Mouse (Mus musculus) testis, adult 2 months (tissue): Measurements from ENCODE around the gene Rps9. TPM values are rescaled to one million over a fixed set of nuclear protein-coding genes. Genes with fewer than 3 reads are reported as not detected.
"Not testable (repeated sequence)": the region's sequence is repeated elsewhere in the genome, so short reads cannot be mapped to it uniquely, and the experiment has no call there.

ENCODE experiments used
- H3K27ac ChIP-seq: fragments of 200-500 bp; 2 replicates; pipeline ENCODE4 v1.5.1; 2012; ENCODE audit warnings: low read depth, low read length; ENCODE audit not compliant: control insufficient read depth, insufficient read depth
- H3K27me3 ChIP-seq: fragments of 200-500 bp; 2 replicates; pipeline ENCODE4 v1.6.1; 2012; ENCODE audit warnings: mild to moderate bottlenecking, low read length, moderate library complexity; ENCODE audit not compliant: control insufficient read depth, insufficient read depth
- H3K36me3 ChIP-seq: fragments of 200-500 bp; 2 replicates; pipeline ENCODE4 v1.6.1; 2012; ENCODE audit warnings: mild to moderate bottlenecking, low read length; ENCODE audit not compliant: control insufficient read depth, insufficient read depth
- H3K4me1 ChIP-seq: fragments of 200-500 bp; 2 replicates; pipeline ENCODE4 v1.6.1; 2012; ENCODE audit warnings: low read length; ENCODE audit not compliant: control insufficient read depth, insufficient read depth
- H3K4me3 ChIP-seq: fragments of 200-500 bp; 2 replicates; pipeline ENCODE4 v1.5.1; 2012; ENCODE audit warnings: low read depth, mild to moderate bottlenecking, low read length, moderate library complexity, mixed read lengths; ENCODE audit not compliant: control insufficient read depth
- CTCF ChIP-seq: fragments of 200-500 bp; IDR thresholded peaks from 2 replicates; pipeline ENCODE4 v1.5.1; 2012; ENCODE audit warnings: low read depth, mild to moderate bottlenecking, inconsistent platforms, low read length, moderate library complexity; ENCODE audit not compliant: control insufficient read depth, insufficient read depth, insufficient replicate concordance
- POLR2A ChIP-seq: fragments of 200-500 bp; IDR thresholded peaks from 2 replicates; pipeline ENCODE4 v1.6.1; 2012; ENCODE audit warnings: low read depth, mild to moderate bottlenecking, inconsistent platforms, low read length, moderate library complexity; ENCODE audit not compliant: control insufficient read depth
- polyA plus RNA-seq: library from polyadenylated mRNA; depleted of rRNA; stranded (reverse); fragments of >200 nt; gene quantifications from 2 replicates; pipeline ENCODE4 v1.2.3, GENCODE M21; 2012

The Rps9 gene
- polyA plus RNA-seq, 1 experiment = 408 TPM

- Histone ChIP-seq H3K36me3 (no peaks in the 10 kb centered on the region; the same call in 1 of the 2 replicates), H3K27me3 (no peaks in the 10 kb centered on the region), H3K4me3 (peak overlapping the region; percentile 81), H3K27ac (peak overlapping the region; percentile 65; the same call in 1 of the 2 replicates), H3K4me1 (no peaks in the 10 kb centered on the region)
- TF ChIP-seq POLR2A (no peak), CTCF (no peak)
Observed at GRCm38 (mm10) chr7:3703148-3703878, 480 bp upstream of the Rps9 start.

DNA sequence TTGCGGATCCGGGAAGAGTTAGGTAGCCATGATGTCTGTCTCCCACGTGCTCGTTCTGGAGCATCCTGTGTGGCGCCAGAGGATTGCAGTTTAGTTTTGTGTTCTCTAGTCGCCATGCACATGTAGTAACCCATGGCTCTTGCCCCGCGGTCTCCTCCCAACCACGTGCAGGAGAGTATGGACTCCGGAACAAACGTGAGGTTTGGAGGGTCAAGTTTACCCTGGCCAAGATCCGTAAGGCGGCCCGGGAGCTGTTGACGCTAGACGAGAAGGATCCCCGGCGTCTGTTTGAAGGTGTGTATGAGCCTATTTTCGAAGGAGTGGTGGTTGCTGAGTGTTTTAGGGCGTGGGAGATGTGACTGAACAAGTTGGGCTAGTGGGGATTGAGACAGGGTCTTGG lies 682 bp downstream of the Rps9 start:
- Histone ChIP-seq H3K4me1 (no peaks in the 10 kb centered on the region), H3K27ac (peak overlapping the region; percentile 86), H3K36me3 (no peaks in the 10 kb centered on the region; the same call in 1 of the 2 replicates), H3K4me3 (peak overlapping the region; percentile 81), H3K27me3 (no peaks in the 10 kb centered on the region)
- TF ChIP-seq CTCF (no peak), POLR2A (no peak)

- H3K36me3 ChIP-seq, H3K4me1 ChIP-seq, H3K27ac ChIP-seq, H3K27me3 ChIP-seq: not testable (repeated sequence)
- peak overlapping the region; percentile 50 for H3K4me3 ChIP-seq
Observed at GRCm38 (mm10) chr7:3705461-3705860, 1.7 kb downstream of the Rps9 start.

DNA sequence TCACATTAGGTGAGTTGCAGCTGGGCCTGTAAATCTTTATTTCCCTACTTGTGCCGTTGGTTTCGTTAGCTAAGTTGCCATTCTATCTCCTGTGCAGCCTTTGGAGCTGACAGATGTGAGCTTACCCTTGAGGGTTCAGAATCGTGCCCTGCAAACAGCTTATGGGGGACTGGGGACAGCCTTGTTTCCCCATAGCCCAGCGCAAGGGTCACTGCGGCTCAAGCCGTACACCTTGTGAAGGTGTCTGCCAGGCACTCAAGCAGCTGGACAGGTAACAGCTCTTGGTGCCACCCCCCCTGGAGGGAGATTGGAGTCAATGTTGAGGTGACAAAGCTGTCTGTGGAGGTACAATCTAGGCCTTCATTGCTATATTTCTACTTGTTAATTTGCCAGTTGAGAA lies 2.1 kb downstream of the Rps9 start:
- no peak for TF ChIP-seq POLR2A
- no peak for TF ChIP-seq CTCF
- Histone ChIP-seq H3K27me3 (no peaks in the 10 kb centered on the region), H3K4me3 (no peak overlapping the region; the same call in 1 of the 2 replicates), H3K27ac (no peak overlapping the region), H3K4me1 (no peaks in the 10 kb centered on the region), H3K36me3 (no peaks in the 10 kb centered on the region; the same call in 1 of the 2 replicates)

- Histone ChIP-seq H3K4me1 (no peaks in the 10 kb centered on the region), H3K27ac (no peak overlapping the region)
Observed at GRCm38 (mm10) chr7:3706343-3706934, 2.6 kb downstream of the Rps9 start.

GRCm38 (mm10) chr7:3707027-3707426 lies 3.2 kb downstream of the Rps9 start:
- H3K27me3 ChIP-seq = no peaks in the 10 kb centered on the region
- no peaks in the 10 kb centered on the region; the same call in 1 of the 2 replicates for H3K36me3 ChIP-seq
- TF ChIP-seq POLR2A (no peak), CTCF (no peak)
- H3K4me1 ChIP-seq = no peaks in the 10 kb centered on the region
- no peak overlapping the region for H3K27ac ChIP-seq
- no peak overlapping the region for H3K4me3 ChIP-seq

More at GRCm38 (mm10) chr7:3706343-3706934, 2.6 kb downstream of the Rps9 start:
- Histone ChIP-seq H3K4me3 (no peak overlapping the region), H3K36me3 (no peaks in the 10 kb centered on the region; the same call in 1 of the 2 replicates), H3K27me3 (no peaks in the 10 kb centered on the region)
- TF ChIP-seq POLR2A = no peak
- TF ChIP-seq CTCF = no peak

DNA sequence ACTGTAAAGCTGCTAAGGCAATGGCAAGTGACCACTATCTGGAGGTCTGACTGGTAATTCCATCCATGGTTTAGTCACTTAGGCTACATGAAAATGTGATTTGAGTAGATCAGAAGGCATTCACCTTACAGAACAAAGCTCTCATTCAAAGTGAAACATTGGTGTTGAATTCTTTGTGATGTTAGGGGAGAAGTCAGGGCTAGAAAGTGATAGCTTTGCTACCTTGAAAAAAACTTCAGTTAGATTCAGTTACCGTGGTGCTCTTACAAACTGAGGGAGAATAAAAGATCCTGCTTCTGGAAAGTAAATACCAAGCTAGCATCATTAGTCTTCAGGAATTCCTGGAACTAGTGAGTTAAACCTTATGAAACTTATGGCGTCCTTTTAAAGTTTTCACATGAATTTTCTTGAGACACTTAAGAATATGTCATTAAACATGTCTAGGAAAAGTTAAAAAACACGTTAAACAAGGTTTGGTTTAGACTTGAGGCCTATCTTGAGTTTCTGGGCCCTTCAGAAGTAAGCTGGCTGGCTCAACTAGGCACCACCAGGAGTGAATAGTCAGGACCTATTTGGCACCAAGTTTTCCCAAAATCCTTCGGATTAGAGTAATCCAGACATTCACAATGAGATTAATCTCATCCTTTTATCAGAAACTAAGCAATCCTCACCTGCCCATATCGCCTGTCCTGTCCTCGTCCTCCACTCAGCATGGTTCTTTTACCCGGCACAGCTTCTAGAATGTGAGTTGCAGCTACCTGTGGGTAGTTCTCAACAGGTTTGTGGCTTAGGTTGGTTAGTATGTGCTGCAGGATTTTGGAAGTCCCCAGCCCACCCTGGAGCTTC lies 4.0 kb downstream of the Rps9 start:
- TF ChIP-seq POLR2A (no peak), CTCF (no peak)
- no peak overlapping the region for H3K27ac ChIP-seq

DNA sequence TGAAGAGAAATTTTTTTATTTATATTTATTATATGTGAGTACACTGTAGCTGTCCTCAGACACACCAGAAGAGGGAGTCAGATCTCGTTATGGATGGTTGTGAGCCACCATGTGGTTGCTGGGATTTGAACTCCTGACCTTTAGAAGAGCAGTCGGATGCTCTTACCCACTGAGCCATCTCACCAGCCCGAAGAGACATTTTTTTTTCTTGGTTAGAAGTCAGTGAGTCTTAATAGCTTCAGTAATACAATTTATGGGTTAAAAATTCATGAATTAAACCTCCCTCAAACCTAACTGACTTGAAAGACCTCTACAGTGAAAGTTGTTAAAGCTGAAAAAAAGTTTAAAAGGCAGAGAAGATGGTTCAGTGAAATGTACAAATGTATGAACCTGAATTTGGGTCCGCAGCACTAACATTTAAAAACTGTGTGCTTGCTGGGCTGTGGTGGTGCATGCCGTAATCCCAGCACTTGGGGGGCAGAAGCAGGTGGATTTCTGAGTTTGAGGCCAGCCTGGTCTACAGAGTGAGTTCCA lies 4.7 kb downstream of the Rps9 start:
- not testable (repeated sequence) for H3K27me3 ChIP-seq, H3K36me3 ChIP-seq, H3K4me3 ChIP-seq, H3K27ac ChIP-seq, H3K4me1 ChIP-seq

More for the DNA sequence above, 4.0 kb downstream of the Rps9 start:
- Histone ChIP-seq H3K4me1 (no peaks in the 10 kb centered on the region), H3K36me3 (no peaks in the 10 kb centered on the region; the same call in 1 of the 2 replicates), H3K4me3 (no peak overlapping the region), H3K27me3 (no peaks in the 10 kb centered on the region)
